Mouse (Mus musculus) small intestine, adult 10 weeks (tissue): ENCODE measurements around the gene Zfp51. TPM values are rescaled to one million over a fixed set of nuclear protein-coding genes. Genes with fewer than 3 reads are reported as not detected.

Experiments
- polyA plus RNA-seq: library from polyadenylated mRNA; stranded (reverse); fragments of 350-450 nt; fragmentation: Illumina TruSeq; extraction: RNeasy Lipid Tissue Mini Kit (QIAGEN cat#74804); gene quantifications from one replicate; pipeline ENCODE4 v1.2.3, GENCODE M21; 2014; ENCODE audit warnings: low replicate concordance

Gene Zfp51
- 60.4 TPM for polyA plus RNA-seq

GRCm38 (mm10) chr17:21450138-21450704 lies at the start of gene Zfp51:
Zfp51 (plus strand) TSS chr17:21450374.

GRCm38 (mm10) chr17:21422664-21423599 lies 27.2 kb upstream of the Zfp51 start, which contains the start of gene Zfp54:
Zfp54 (plus strand) TSS chr17:21423227.

GRCm38 (mm10) chr17:21488760-21489499 lies 38.8 kb downstream of the Zfp51 start, which contains the start of gene Zfp53:
Zfp53 (plus strand) TSS chr17:21488998.

Other genes with a start within 250 kb of the Zfp51 start
- gene Vmn1r234, start 224.3 kb upstream of the Zfp51 start, polyA plus RNA-seq: not detected
- gene Vmn1r235, start 194.0 kb upstream of the Zfp51 start, polyA plus RNA-seq: not detected
- gene Vmn1r236, start 167.4 kb upstream of the Zfp51 start, polyA plus RNA-seq: not detected
- gene Vmn1r237, start 138.5 kb upstream of the Zfp51 start, polyA plus RNA-seq: not detected
- gene Zfp677, start 66.6 kb upstream of the Zfp51 start, polyA plus RNA-seq: 15.6 TPM
- 42.0 TPM for gene Zfp54, start 27.1 kb upstream of the Zfp51 start, polyA plus RNA-seq
- 64.2 TPM for gene Zfp53, start 38.6 kb downstream of the Zfp51 start, polyA plus RNA-seq
- 18.7 TPM for gene Zfp52, start 85.2 kb downstream of the Zfp51 start, polyA plus RNA-seq
- 54.0 TPM for gene Zfp948, start 116.6 kb downstream of the Zfp51 start, polyA plus RNA-seq
- gene Zfp983, start 200.2 kb downstream of the Zfp51 start, polyA plus RNA-seq: 39.7 TPM
- gene Gm10226, start 241.5 kb downstream of the Zfp51 start, polyA plus RNA-seq: 44.6 TPM